Mouse (Mus musculus) embryonic facial prominence, embryonic 14.5 days (tissue): Measurements from ENCODE around the gene Atg7. TPM values are rescaled to one million over a fixed set of nuclear protein-coding genes. Genes with fewer than 3 reads are reported as not detected.

ENCODE experiments used
- ATAC-seq: fragments of 200-750 bp; cut with Nextera tagmentation; 2 replicates; pipeline ENCODE4 v1.8.0; 2017; ENCODE audit warnings: low read depth, moderate number of reproducible peaks, moderate TSS enrichment
- DNase-seq: peaks from one replicate; pipeline ENCODE4 v3.0.0-alpha.2; 2015; ENCODE audit warnings: low spot score
- H3K27ac ChIP-seq: fragments of 300-500 bp; sonication (generic); replicated peaks from 2 replicates; pipeline ENCODE4 v1.5.1; 2014; ENCODE audit warnings: low read depth, mild to moderate bottlenecking, low read length, moderate library complexity
- H3K27me3 ChIP-seq: fragments of 300-500 bp; sonication (generic); replicated peaks from 2 replicates; pipeline ENCODE4 v1.6.1; 2014; ENCODE audit warnings: low read length; ENCODE audit not compliant: control insufficient read depth, insufficient read depth
- H3K36me3 ChIP-seq: fragments of 300-500 bp; sonication (generic); 2 replicates; pipeline ENCODE4 v1.6.1; 2014; ENCODE audit warnings: low read length, mixed read lengths; ENCODE audit not compliant: control insufficient read depth, insufficient read depth
- H3K4me1 ChIP-seq: fragments of 300-500 bp; sonication (generic); 2 replicates; pipeline ENCODE4 v1.6.1; 2014; ENCODE audit warnings: antibody characterized with exemption, low read length; ENCODE audit not compliant: control insufficient read depth, insufficient read depth
- H3K4me2 ChIP-seq: fragments of 300-500 bp; sonication (generic); 2 replicates; pipeline ENCODE4 v1.6.1; 2014; ENCODE audit warnings: low read depth, mild to moderate bottlenecking, low read length, moderate library complexity, mixed read lengths
- H3K4me3 ChIP-seq: fragments of 300-500 bp; sonication (generic); 2 replicates; pipeline ENCODE4 v1.5.1; 2014; ENCODE audit warnings: low read depth, mild to moderate bottlenecking, low read length
- H3K9ac ChIP-seq: fragments of 300-500 bp; sonication (generic); 2 replicates; pipeline ENCODE4 v1.6.1; 2014; ENCODE audit warnings: low read depth, mild to moderate bottlenecking, low read length, moderate library complexity, mixed read lengths
- H3K9me3 ChIP-seq: fragments of 300-500 bp; sonication (generic); 2 replicates; pipeline ENCODE4 v1.6.1; 2016; ENCODE audit warnings: low read length; ENCODE audit not compliant: control insufficient read depth
- WGBS: fragments of 180-500 bp; shearing (Covaris S2); extraction: QIAGEN DNeasy Blood & Tissue Kit; methylation state at CpG from one replicate; pipeline ENCODE4 v1.1.7; 2014; 5-methylcytosine and 5-hydroxymethylcytosine counted together
- polyA plus RNA-seq: library from polyadenylated mRNA; unstranded; fragments of >200 nt; fragmentation: Nextera tagmentation; extraction: Ambion mirVana; gene quantifications from 2 replicates; pipeline ENCODE4 v1.2.1, GENCODE M21; 2014

The Atg7 gene
- polyA plus RNA-seq, 1 experiment from 2014 or later = 17.6 TPM

DNA sequence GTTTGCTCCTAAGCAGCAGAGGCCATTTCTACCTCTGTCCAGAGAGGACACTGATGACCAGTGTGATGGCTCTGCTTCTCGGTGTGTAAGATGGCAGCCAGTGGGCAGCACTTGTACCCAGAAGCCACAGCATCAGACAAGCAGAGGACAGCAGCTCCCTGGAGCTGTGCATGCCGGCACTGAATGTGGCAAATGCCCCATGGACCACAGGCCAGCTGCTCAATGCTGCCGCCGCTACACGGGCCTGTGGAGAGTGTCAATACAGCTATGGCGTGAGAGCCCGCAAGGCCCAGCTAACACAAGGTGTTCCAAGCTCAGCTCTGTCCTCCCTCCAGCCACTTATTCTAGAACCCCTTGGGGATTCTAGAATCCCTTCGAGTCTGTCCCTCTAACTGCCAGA, 221.5 kb downstream of the Atg7 start:
- Histone ChIP-seq H3K27me3 (no peaks in the 10 kb centered on the region), H3K4me1 (peaks cover 6% of the 10 kb centered on the region; the same call in 1 of the 2 replicates), H3K9me3 (no peaks in the 10 kb centered on the region), H3K9ac (no peak overlapping the region), H3K4me2 (no peak overlapping the region), H3K4me3 (no peak overlapping the region), H3K36me3 (peaks cover 39% of the 10 kb centered on the region), H3K27ac (no peak overlapping the region)
- WGBS = 89% methylated on average over 8 of the region's 8 CpGs
- DNase-seq = no peak
- ATAC-seq = no peak

DNA sequence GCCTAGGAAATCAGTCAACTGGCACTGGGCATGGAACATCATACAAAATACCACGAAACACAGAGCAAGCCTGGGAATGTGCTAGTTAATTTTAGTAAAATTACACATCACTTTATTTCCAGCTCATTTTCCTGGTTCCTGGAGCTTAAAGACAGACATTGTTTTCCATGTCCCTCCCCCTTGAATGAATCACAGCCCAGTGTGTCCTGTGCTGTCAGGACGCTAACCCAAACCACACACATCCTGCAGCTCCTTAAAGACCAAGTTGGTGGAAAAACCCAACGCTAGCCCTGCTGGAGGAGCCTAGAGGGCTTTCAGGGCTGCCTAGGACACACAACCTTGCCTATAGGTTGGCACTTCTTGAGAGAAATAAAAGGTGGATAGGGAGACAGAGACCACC, 223.2 kb downstream of the Atg7 start:
- Histone ChIP-seq H3K9ac (no peak overlapping the region), H3K27me3 (no peaks in the 10 kb centered on the region), H3K4me3 (no peak overlapping the region), H3K27ac (0 out of 2 replicates have a peak overlapping the region, but pooled peaks have one; percentile 28), H3K9me3 (no peaks in the 10 kb centered on the region), H3K36me3 (peaks cover 29% of the 10 kb centered on the region), H3K4me2 (no peak overlapping the region), H3K4me1 (peaks cover 20% of the 10 kb centered on the region)
- 62% methylated on average over 3 of the region's 3 CpGs for WGBS
- ATAC-seq = no peak
- no peak for DNase-seq

GRCm38 (mm10) chr6:114866619-114867018, 223.7 kb downstream of the Atg7 start:
- WGBS = 67% methylated on average over 4 of the region's 4 CpGs

GRCm38 (mm10) chr6:114868656-114869055, 225.8 kb downstream of the Atg7 start:
- ATAC-seq (no peak), DNase-seq (no peak)
- Histone ChIP-seq H3K4me2 (no peak overlapping the region), H3K27ac (no peak overlapping the region), H3K9me3 (no peaks in the 10 kb centered on the region), H3K36me3 (peaks cover 8% of the 10 kb centered on the region), H3K4me3 (no peak overlapping the region), H3K27me3 (no peaks in the 10 kb centered on the region), H3K9ac (no peak overlapping the region), H3K4me1 (peaks cover 36% of the 10 kb centered on the region)
- WGBS = 84% methylated on average over 7 of the region's 7 CpGs

More at GRCm38 (mm10) chr6:114866619-114867018, 223.7 kb downstream of the Atg7 start:
- H3K4me3 ChIP-seq = no peak overlapping the region
- no peaks in the 10 kb centered on the region for H3K9me3 ChIP-seq
- H3K4me2 ChIP-seq = no peak overlapping the region
- ATAC-seq = no peak
- H3K27ac ChIP-seq = no peak overlapping the region
- H3K36me3 ChIP-seq = peaks cover 28% of the 10 kb centered on the region
- no peak overlapping the region for H3K9ac ChIP-seq
- no peak for DNase-seq
- H3K27me3 ChIP-seq = no peaks in the 10 kb centered on the region
- H3K4me1 ChIP-seq = peaks cover 21% of the 10 kb centered on the region

DNA sequence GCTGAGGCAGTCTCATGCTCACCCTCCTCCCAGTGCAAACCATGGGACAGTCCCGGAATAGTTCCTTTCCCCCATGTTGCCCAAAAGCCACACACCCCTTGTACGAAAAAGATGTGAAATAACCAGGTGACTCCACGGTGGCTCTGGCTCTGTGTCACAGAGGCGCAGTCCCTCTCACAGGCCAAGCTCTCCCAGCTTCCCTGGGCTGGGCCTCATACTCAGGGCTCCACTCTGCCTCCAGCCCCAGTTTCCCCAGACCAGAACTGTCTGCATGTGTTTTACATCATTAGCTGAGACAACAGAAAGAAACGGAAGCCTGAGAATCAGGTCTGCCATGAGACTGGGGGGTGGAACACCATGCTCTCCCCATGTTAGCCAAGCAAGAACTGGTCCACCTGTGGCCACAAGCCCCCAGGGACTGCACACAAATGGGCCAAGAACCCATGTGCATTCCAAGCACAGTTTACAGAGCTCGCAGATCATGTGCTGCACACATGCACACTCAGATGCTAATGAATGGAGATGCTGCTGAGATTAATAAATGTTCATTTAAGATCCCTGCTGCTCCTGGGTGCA, 226.7 kb downstream of the Atg7 start:
- ATAC-seq (peak; percentile 14; the same call in 1 of the 2 replicates), DNase-seq (peak; percentile 63)
- H3K27me3 ChIP-seq = no peaks in the 10 kb centered on the region
- no peak overlapping the region for H3K4me3 ChIP-seq
- H3K9me3 ChIP-seq = no peaks in the 10 kb centered on the region
- 0 out of 2 replicates have a peak, but pooled peaks cover 4% of the 10 kb centered on the region for H3K36me3 ChIP-seq
- WGBS = 53% methylated on average over 6 of the region's 6 CpGs
- H3K27ac ChIP-seq = peak overlapping the region; percentile 1; the same call in 1 of the 2 replicates
- H3K9ac ChIP-seq = peak overlapping the region; percentile 37; the same call in 1 of the 2 replicates
- peaks cover 45% of the 10 kb centered on the region for H3K4me1 ChIP-seq
- no peak overlapping the region for H3K4me2 ChIP-seq

GRCm38 (mm10) chr6:114871010-114871660, 228.2 kb downstream of the Atg7 start:
- H3K4me3 ChIP-seq = no peak overlapping the region
- WGBS = 74% methylated on average over 14 of the region's 14 CpGs
- H3K4me2 ChIP-seq = no peak overlapping the region
- H3K36me3 ChIP-seq = 0 out of 2 replicates have a peak, but pooled peaks cover 4% of the 10 kb centered on the region
- no peaks in the 10 kb centered on the region for H3K9me3 ChIP-seq
- no peak for DNase-seq
- no peak overlapping the region for H3K9ac ChIP-seq
- no peaks in the 10 kb centered on the region for H3K27me3 ChIP-seq
- no peak for ATAC-seq
- H3K27ac ChIP-seq = 0 out of 2 replicates have a peak overlapping the region, but pooled peaks have one; percentile 0
- H3K4me1 ChIP-seq = peaks cover 55% of the 10 kb centered on the region

GRCm38 (mm10) chr6:114873808-114874137, 230.9 kb downstream of the Atg7 start:
- H3K4me2 ChIP-seq = peak overlapping the region; percentile 82
- no peak for ATAC-seq
- H3K27me3 ChIP-seq = no peaks in the 10 kb centered on the region
- WGBS = 58% methylated on average over 2 of the region's 3 CpGs
- H3K36me3 ChIP-seq = 0 out of 2 replicates have a peak, but pooled peaks cover 4% of the 10 kb centered on the region
- no peak for DNase-seq
- H3K4me3 ChIP-seq = peak overlapping the region; percentile 38; the same call in 1 of the 2 replicates
- peak overlapping the region; percentile 68 for H3K9ac ChIP-seq
- H3K27ac ChIP-seq = peak overlapping the region; percentile 96
- H3K4me1 ChIP-seq = peaks cover 75% of the 10 kb centered on the region
- no peaks in the 10 kb centered on the region for H3K9me3 ChIP-seq

GRCm38 (mm10) chr6:114874138-114874928, 231.4 kb downstream of the Atg7 start:
- Histone ChIP-seq H3K27ac (peak overlapping the region; percentile 96), H3K27me3 (no peaks in the 10 kb centered on the region), H3K4me3 (peak overlapping the region; percentile 38), H3K4me2 (peak overlapping the region; percentile 82), H3K36me3 (0 out of 2 replicates have a peak, but pooled peaks cover 4% of the 10 kb centered on the region), H3K9me3 (no peaks in the 10 kb centered on the region), H3K9ac (peak overlapping the region; percentile 68), H3K4me1 (peaks cover 81% of the 10 kb centered on the region)
- ATAC-seq = peak; percentile 56
- peak; percentile 61 for DNase-seq
- WGBS = 7% methylated on average over 19 of the region's 19 CpGs
